Mouse (Mus musculus) inflammation-experienced regulatory T-cells (primary cell): ENCODE data around the gene Hopx. TPM values are rescaled to one million over a fixed set of nuclear protein-coding genes. Genes with fewer than 3 reads are reported as not detected.

Experiments used
- polyA plus RNA-seq, 2 experiments: library from polyadenylated mRNA; unstranded; fragments of 100-300 nt; shearing (Covaris generic); gene quantifications; one replicate each; pipeline ENCODE4 v1.2.1; 2017

Gene Hopx
- polyA plus RNA-seq, result 100 to 1,000 TPM; 182 to 272 TPM

DNA sequence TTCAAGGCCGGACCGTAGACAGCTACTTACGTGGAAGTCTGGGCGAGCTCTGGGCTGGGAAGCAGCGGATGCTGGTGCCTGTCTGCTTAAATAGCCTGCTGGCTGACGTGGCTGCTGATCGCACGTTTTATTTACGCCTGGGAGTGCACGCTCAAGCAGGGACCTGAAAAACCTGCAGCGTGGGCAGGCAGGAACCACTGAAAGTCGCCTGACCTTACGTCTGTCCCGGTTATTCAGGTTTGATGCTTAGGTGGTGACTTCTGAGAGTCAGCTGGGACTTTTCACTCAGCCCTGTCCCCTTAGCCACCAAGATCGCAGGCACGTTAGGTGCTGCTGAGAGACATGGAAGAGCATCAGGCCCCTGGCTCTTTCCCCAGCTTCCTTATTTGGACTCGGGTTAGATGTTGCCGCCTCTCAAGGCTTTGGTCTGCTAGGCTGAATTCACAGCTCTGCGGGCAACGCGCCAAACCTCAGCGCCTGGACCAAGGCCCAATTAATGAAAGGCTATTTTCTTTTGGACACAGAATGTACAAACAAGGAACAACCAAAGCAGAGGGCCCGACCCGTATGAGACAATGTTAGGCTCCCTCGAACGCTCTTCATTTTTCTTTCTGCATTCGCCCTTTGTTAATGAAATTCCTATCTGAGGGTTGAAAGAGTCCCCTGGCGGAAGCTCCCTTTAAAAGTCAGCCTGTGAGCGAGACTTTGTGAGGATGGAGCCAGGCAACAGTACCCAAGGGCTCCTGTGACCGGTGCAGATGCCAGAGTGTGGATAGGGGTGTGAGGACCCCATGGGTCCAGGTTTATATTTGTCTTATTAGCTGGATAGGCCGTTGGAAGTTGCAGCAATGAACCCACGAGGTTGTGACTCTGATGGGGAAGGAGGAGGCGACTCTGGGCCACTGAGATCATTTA is at the start of gene Hopx:
Gene Hopx (minus strand): TSS at position 305 of the 915 bp plus-strand sequence.

Other genes starting within 250 kb of the Hopx start
- gene Aasdh, start 209.6 kb downstream of the Hopx start, polyA plus RNA-seq, result 10 to 100 TPM; 20.6 to 20.9 TPM
- gene Paics, start 163.8 kb downstream of the Hopx start, polyA plus RNA-seq, result 100 to 1,000 TPM; 113 to 117 TPM
- 10 to 100 TPM; 25.5 to 39.2 TPM for gene Ppat, start 163.5 kb downstream of the Hopx start, polyA plus RNA-seq
- gene Srp72, start 140.4 kb downstream of the Hopx start, polyA plus RNA-seq, result 10 to 100 TPM; 81.9 to 97.6 TPM
- under 1 TPM in 1 of 2 experiments, not detected in 1; 0.41 TPM for gene Arl9, start 111.1 kb downstream of the Hopx start, polyA plus RNA-seq
- gene Thegl, start 99.1 kb downstream of the Hopx start, polyA plus RNA-seq, result 1 to 10 TPM in 1 of 2 experiments, under 1 TPM in 1; 0.12 to 1.0 TPM
- gene Spink2, start 96.3 kb upstream of the Hopx start, polyA plus RNA-seq, result under 1 TPM; 0.28 to 0.83 TPM
- gene Rest, start 150.4 kb upstream of the Hopx start, polyA plus RNA-seq, result 10 to 100 TPM; 30.1 to 30.5 TPM
- 10 to 100 TPM; 34.5 to 48.1 TPM for gene Noa1, start 195.0 kb upstream of the Hopx start, polyA plus RNA-seq
- gene Polr2b, start 195.0 kb upstream of the Hopx start, polyA plus RNA-seq, result 10 to 100 TPM; 63.4 to 66.3 TPM